27 mouse cellular contexts compared by ENCODE assay signal in the genomic region with DNA sequence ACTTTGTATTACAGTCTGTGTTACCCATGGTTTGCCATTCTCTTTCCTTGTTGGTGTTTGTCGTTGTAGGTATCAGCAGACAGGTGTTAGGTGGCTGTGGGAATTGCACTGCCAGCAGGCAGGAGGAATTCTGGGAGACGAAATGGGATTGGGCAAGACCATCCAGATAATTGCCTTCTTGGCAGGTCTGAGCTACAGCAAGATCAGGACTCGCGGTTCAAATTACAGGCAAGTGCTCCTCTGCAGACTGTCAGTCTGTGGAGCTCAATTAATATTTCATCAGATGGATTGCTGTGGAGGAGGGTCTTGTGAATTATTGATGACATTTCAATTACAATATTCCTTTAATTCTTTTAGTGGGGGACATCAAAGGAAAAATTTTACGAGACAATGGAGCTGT. TPM values are rescaled to one million over a fixed set of nuclear protein-coding genes. Genes with fewer than 3 reads are reported as not detected.
DNase-seq lines count a peak whose midpoint lies in the region; ATAC-seq lines count a peak whose summit lies in the region.
"Had no signal": no experiment of that assay in that cellular context is flagged by ENCODE, and none has a peak within 500 bp of the region (broad histone marks: within the 10 kb centered on the region; RNA-seq: fewer than 3 reads in every experiment).

No protein-coding gene starts in this region.

- H3K9ac ChIP-seq in midbrain, embryonic 14.5 days (replicated peaks; ENCODE audit: low read length), result no peak overlapping the region
- H3K9ac ChIP-seq in midbrain, embryonic 11.5 days (ENCODE audit: low read length), result no peak overlapping the region
- no peak overlapping the region for H3K9ac ChIP-seq in hindbrain, embryonic 16.5 days (ENCODE audit: low read depth, low read length)
- H3K9ac ChIP-seq: forebrain, embryonic 12.5 days; limb, embryonic 13.5 days; liver, embryonic 13.5 days; lung, embryonic 14.5 days had no signal

- no peak overlapping the region for H3K4me2 ChIP-seq in midbrain, embryonic 14.5 days (ENCODE audit: low read length)
- no peak overlapping the region for H3K4me2 ChIP-seq in midbrain, embryonic 11.5 days
- no peak overlapping the region for H3K4me2 ChIP-seq in hindbrain, embryonic 16.5 days (ENCODE audit: low read length)
- H3K4me2 ChIP-seq: forebrain, embryonic 12.5 days; limb, embryonic 13.5 days; liver, embryonic 13.5 days; lung, embryonic 14.5 days had no signal

- H3K9me3 ChIP-seq in midbrain, embryonic 14.5 days (ENCODE audit: control insufficient read depth, low read length), result no peaks in the 10 kb centered on the region
- no peaks in the 10 kb centered on the region for H3K9me3 ChIP-seq in midbrain, embryonic 11.5 days (ENCODE audit: control insufficient read depth, low read length)
- H3K9me3 ChIP-seq in hindbrain, embryonic 16.5 days (ENCODE audit: control insufficient read depth, low read length), result no peaks in the 10 kb centered on the region
- H3K9me3 ChIP-seq: forebrain, embryonic 12.5 days; limb, embryonic 13.5 days; liver, embryonic 13.5 days had no signal

- WGBS in midbrain, embryonic 14.5 days, result 50% methylated on average over 5 of the region's 5 CpGs
- WGBS in midbrain, embryonic 11.5 days, result 89% methylated on average over 5 of the region's 5 CpGs
- 57% methylated on average over 5 of the region's 5 CpGs for WGBS in hindbrain, embryonic 16.5 days

- H3K36me3 ChIP-seq in midbrain, embryonic 14.5 days (ENCODE audit: control insufficient read depth, insufficient read depth, low read length), result peaks cover 21% of the 10 kb centered on the region
- peaks cover 6% of the 10 kb centered on the region; the same call in 1 of the 2 replicates for H3K36me3 ChIP-seq in midbrain, embryonic 11.5 days (ENCODE audit: control insufficient read depth, insufficient read depth, low read length)
- peaks cover 2% of the 10 kb centered on the region; the same call in 1 of the 2 replicates for H3K36me3 ChIP-seq in hindbrain, embryonic 16.5 days (ENCODE audit: control insufficient read depth, insufficient read depth, low read length)

- peak; percentile 76; the same call in 1 of the 2 replicates for ATAC-seq in midbrain, embryonic 14.5 days (ENCODE audit: low FRiP score, low TSS enrichment)
- no peak for ATAC-seq in midbrain, embryonic 11.5 days (ENCODE audit: low FRiP score)
- ATAC-seq in hindbrain, embryonic 16.5 days, result 0 out of 2 replicates have a peak, but pooled peaks have one; percentile 45
- no peak for ATAC-seq in cerebellum, adult (ENCODE audit: insufficient number of reproducible peaks, low FRiP score, low TSS enrichment)
- ATAC-seq: inflammation-experienced regulatory T-cells, adult 6 months had no signal

- peak overlapping the region; percentile 1; the same call in 1 of the 2 replicates for H3K27ac ChIP-seq in midbrain, embryonic 14.5 days (replicated peaks; ENCODE audit: low read depth, low read length)
- H3K27ac ChIP-seq in midbrain, embryonic 11.5 days (ENCODE audit: low read depth, low read length), result no peak overlapping the region
- H3K27ac ChIP-seq in hindbrain, embryonic 16.5 days (ENCODE audit: low read depth, low read length), result no peak overlapping the region
- H3K27ac ChIP-seq: forebrain, embryonic 12.5 days; limb, embryonic 13.5 days; liver, embryonic 13.5 days; stomach, postnatal 0 days had no signal

- DNase-seq in gastrocnemius, postnatal 25 days, result peak; percentile 24
- no peak for DNase-seq in gastrocnemius, postnatal 4 days (ENCODE audit: low spot score in 2 of 2)
- peak; percentile 69 for DNase-seq in midbrain, embryonic 14.5 days
- no peak for DNase-seq in midbrain, embryonic 11.5 days (ENCODE audit: low spot score, missing footprints)
- peak; percentile 44 for DNase-seq in retina, embryonic 14.5 days (ENCODE audit: low spot score)
- no peak for DNase-seq in left cerebral cortex, adult 9 months (ENCODE audit: low spot score in 2 of 2)
- DNase-seq: adrenal gland, postnatal 25 days; cerebellum, adult 11 months; cerebellum, adult 9-11 months; heart, postnatal 36 days; kidney, adult 8-10 months; kidney, postnatal 14 days; liver, embryonic 13.5 days; lung, embryonic 14.5 days; thymus, adult 2 months had no signal

- no peaks in the 10 kb centered on the region for H3K27me3 ChIP-seq in midbrain, embryonic 14.5 days (ENCODE audit: control insufficient read depth, insufficient read depth, low read length)
- H3K27me3 ChIP-seq in midbrain, embryonic 11.5 days (ENCODE audit: control insufficient read depth, insufficient read depth, low read length), result no peaks in the 10 kb centered on the region
- no peaks in the 10 kb centered on the region for H3K27me3 ChIP-seq in hindbrain, embryonic 16.5 days (replicated peaks; ENCODE audit: control insufficient read depth, insufficient read depth, low read length)
- H3K27me3 ChIP-seq: forebrain, embryonic 12.5 days; limb, embryonic 13.5 days; liver, embryonic 13.5 days had no signal

- no peak overlapping the region for H3K4me3 ChIP-seq in midbrain, embryonic 14.5 days (replicated peaks; ENCODE audit: low read depth, low read length)
- no peak overlapping the region for H3K4me3 ChIP-seq in midbrain, embryonic 11.5 days (ENCODE audit: low read depth, low read length)
- no peak overlapping the region for H3K4me3 ChIP-seq in hindbrain, embryonic 16.5 days (ENCODE audit: low read length)
- H3K4me3 ChIP-seq: erythroblast, embryonic 14.5 days; forebrain, embryonic 12.5 days; limb, embryonic 13.5 days; liver, embryonic 13.5 days had no signal

- H3K4me1 ChIP-seq in midbrain, embryonic 14.5 days (ENCODE audit: control insufficient read depth, insufficient read depth, low read length), result no peaks in the 10 kb centered on the region; the same call in 1 of the 2 replicates
- no peaks in the 10 kb centered on the region for H3K4me1 ChIP-seq in midbrain, embryonic 11.5 days (ENCODE audit: control insufficient read depth, insufficient read depth, low read length)
- no peaks in the 10 kb centered on the region for H3K4me1 ChIP-seq in hindbrain, embryonic 16.5 days (ENCODE audit: control insufficient read depth, insufficient read depth, low read depth, low read length)
- H3K4me1 ChIP-seq: forebrain, embryonic 12.5 days; liver, embryonic 13.5 days had no signal

RNA-seq across cellular contexts. Expression of gene Ercc6, which starts 33.4 kb away (rescaled TPM):
- 1 to 10 TPM; 3.8 to 4.0 TPM for total RNA-seq in gastrocnemius, postnatal 25 days (2021)
- total RNA-seq in gastrocnemius, postnatal 4 days (2021), result 10 to 100 TPM in 1 of 2 experiments, 1 to 10 TPM in 1; 10.0 to 13.6 TPM
- polyA plus RNA-seq in midbrain, embryonic 14.5 days (2014; fragmentation: Nextera tagmentation; extraction: Ambion mirVana), result 24.2 and 31.8 TPM in 2 replicates
- polyA plus RNA-seq in midbrain, embryonic 11.5 days (2014; fragmentation: Nextera tagmentation; extraction: Ambion mirVana), result 29.3 and 30.1 TPM in 2 replicates
- 24.2 and 24.3 TPM in 2 replicates for polyA plus RNA-seq in hindbrain, embryonic 16.5 days (2015; fragmentation: Nextera tagmentation; extraction: Ambion mirVana)

RNA-seq across cellular contexts. Expression of gene Prrxl1, which starts 52.5 kb away (rescaled TPM):
- total RNA-seq in gastrocnemius, postnatal 25 days (2021), result not detected
- total RNA-seq in gastrocnemius, postnatal 4 days (2021), result not detected
- polyA plus RNA-seq in midbrain, embryonic 14.5 days (2014; fragmentation: Nextera tagmentation; extraction: Ambion mirVana), result 3.2 and 4.9 TPM in 2 replicates
- polyA plus RNA-seq in midbrain, embryonic 11.5 days (2014; fragmentation: Nextera tagmentation; extraction: Ambion mirVana), result 9.7 and 9.8 TPM in 2 replicates
- 50.8 and 53.8 TPM in 2 replicates for polyA plus RNA-seq in hindbrain, embryonic 16.5 days (2015; fragmentation: Nextera tagmentation; extraction: Ambion mirVana)
- total RNA-seq: common myeloid progenitor, adult 5-6 weeks; heart, adult 8-10 months; heart, postnatal 36 days; left cerebral cortex, postnatal 25 days; megakaryocyte, adult 5-6 weeks; monocyte, adult 5-6 weeks had no signal
- polyA plus RNA-seq: erythroblast, embryonic 14.5 days; lung, embryonic 14.5 days had no signal

Comparison
In these comparisons a context has a peak if more than half of its experiments do, and no peak if none do; other contexts are left out.
1. DNase-seq: peak in gastrocnemius, postnatal 25 days (single experiment), midbrain, embryonic 14.5 days (single experiment) and retina, embryonic 14.5 days (single experiment); none in gastrocnemius, postnatal 4 days (0 of 2), midbrain, embryonic 11.5 days (single experiment) and left cerebral cortex, adult 9 months (0 of 2).
2. ATAC-seq: peak in midbrain, embryonic 14.5 days (single experiment) and hindbrain, embryonic 16.5 days (single experiment); none in midbrain, embryonic 11.5 days (single experiment) and cerebellum, adult (single experiment).